Mouse (Mus musculus): Measurements from ENCODE around the gene H6pd.

- no peak for TF ChIP-seq POLR2AphosphoS2 (IDR thresholded peaks at IDR 0.05; ENCODE audit: low read depth, low read length)
- TF ChIP-seq HCFC1 (IDR thresholded peaks at IDR 0.05; ENCODE audit: low read depth, low read length): no peak
- TF ChIP-seq ZC3H11A (IDR thresholded peaks at IDR 0.05; ENCODE audit: low read depth, low read length): no peak
- TF ChIP-seq BHLHE40 (IDR thresholded peaks at IDR 0.05; ENCODE audit: low read depth, low read length): no peak
These were observed 57.6 kb downstream of the H6pd start for GRCm38 (mm10) chr4:149951201-149951600.

All from CH12.LX (cell line).